Mouse (Mus musculus) stomach, embryonic 14.5 days (tissue): ENCODE data around the gene Gm49776. TPM values are rescaled to one million over a fixed set of nuclear protein-coding genes. Genes with fewer than 3 reads are reported as not detected.
A peak's percentile ranks its signal among the peaks of the same experiment; 100 is the strongest.

Source experiments
- ATAC-seq: fragments of 200-750 bp; cut with Nextera tagmentation; 2 replicates; pipeline ENCODE4 v1.8.0; 2017; ENCODE audit warnings: low read depth, moderate TSS enrichment; ENCODE audit not compliant: insufficient number of reproducible peaks, insufficient read depth, low FRiP score
- H3K27ac ChIP-seq: fragments of 300-500 bp; sonication (generic); 2 replicates; pipeline ENCODE4 v1.5.1; 2014; ENCODE audit warnings: mild to moderate bottlenecking, low read length, moderate library complexity, mixed read lengths
- H3K27me3 ChIP-seq: fragments of 300-500 bp; sonication (generic); 2 replicates; pipeline ENCODE4 v1.6.1; 2014; ENCODE audit warnings: low read length, control low read depth, mixed read lengths; ENCODE audit not compliant: control insufficient read depth, insufficient read depth
- H3K36me3 ChIP-seq: fragments of 300-500 bp; sonication (generic); 2 replicates; pipeline ENCODE4 v1.6.1; 2014; ENCODE audit warnings: mild to moderate bottlenecking, control low read depth, low read length, moderate library complexity, mixed read lengths; ENCODE audit not compliant: control insufficient read depth, insufficient read depth
- H3K4me1 ChIP-seq: fragments of 300-500 bp; sonication (generic); 2 replicates; pipeline ENCODE4 v1.6.1; 2014; ENCODE audit warnings: low read length, control low read depth, mixed read lengths; ENCODE audit not compliant: control insufficient read depth, insufficient read depth
- H3K4me2 ChIP-seq: fragments of 300-500 bp; sonication (generic); replicated peaks from 2 replicates; pipeline ENCODE4 v1.6.1; 2014; ENCODE audit warnings: low read depth, low read length, control low read depth
- H3K4me3 ChIP-seq: fragments of 300-500 bp; sonication (generic); 2 replicates; pipeline ENCODE4 v1.5.1; 2014; ENCODE audit warnings: low read depth, low read length, control low read depth
- H3K9ac ChIP-seq: fragments of 300-500 bp; sonication (generic); replicated peaks from 2 replicates; pipeline ENCODE4 v1.6.1; 2014; ENCODE audit warnings: low read depth, mild to moderate bottlenecking, control low read depth, low read length, moderate library complexity, mixed read lengths
- H3K9me3 ChIP-seq: fragments of 300-500 bp; sonication (generic); 2 replicates; pipeline ENCODE4 v1.6.1; 2016; ENCODE audit warnings: low read depth, low read length, control low read depth; ENCODE audit not compliant: control insufficient read depth
- WGBS: fragments of 180-500 bp; shearing (Covaris S2); extraction: QIAGEN DNeasy Blood & Tissue Kit; methylation state at CpG from one replicate; pipeline ENCODE4 v1.1.7; 2014; 5-methylcytosine and 5-hydroxymethylcytosine counted together
- polyA plus RNA-seq: library from polyadenylated mRNA; unstranded; fragments of >200 nt; fragmentation: Nextera tagmentation; extraction: Ambion mirVana; gene quantifications from 2 replicates; pipeline ENCODE4 v1.2.1, GENCODE M21; 2014

The Gm49776 gene
- polyA plus RNA-seq, 1 experiment from 2014 or later: not detected

GRCm38 (mm10) chr16:18231047-18231446, 27.1 kb downstream of the Gm49776 start:
- Histone ChIP-seq H3K4me3 (no peak overlapping the region), H3K4me1 (peaks cover 15% of the 10 kb centered on the region), H3K27me3 (no peaks in the 10 kb centered on the region), H3K36me3 (peaks cover 11% of the 10 kb centered on the region), H3K9ac (no peak overlapping the region), H3K4me2 (no peak overlapping the region), H3K27ac (no peak overlapping the region), H3K9me3 (no peaks in the 10 kb centered on the region)
- WGBS: 92% methylated on average over 3 of the region's 3 CpGs
- ATAC-seq: no peak

DNA sequence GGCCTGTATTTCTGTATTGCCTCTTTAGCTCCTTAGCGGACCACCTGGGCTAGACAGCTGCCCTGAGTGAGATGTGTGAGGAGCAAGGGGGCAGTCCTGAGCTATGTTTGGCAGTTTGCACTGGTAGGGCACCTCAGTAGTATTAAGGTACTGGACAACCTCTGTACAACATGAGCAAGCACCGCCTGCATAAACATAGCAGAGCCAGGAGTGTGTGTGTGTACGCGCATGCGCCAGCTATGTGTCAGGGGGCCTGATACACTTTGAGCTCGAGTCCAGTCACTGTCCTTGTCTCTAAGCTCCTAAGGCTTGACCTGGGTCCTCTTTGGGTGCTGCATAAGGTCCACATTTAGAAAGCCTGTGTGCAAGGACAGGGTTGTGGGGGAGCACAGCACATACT, 27.5 kb downstream of the Gm49776 start:
- WGBS: 88% methylated on average over 6 of the region's 6 CpGs
- Histone ChIP-seq H3K4me2 (no peak overlapping the region), H3K9ac (no peak overlapping the region), H3K27me3 (no peaks in the 10 kb centered on the region), H3K4me1 (peaks cover 11% of the 10 kb centered on the region; the same call in 1 of the 2 replicates), H3K27ac (no peak overlapping the region), H3K4me3 (no peak overlapping the region), H3K9me3 (no peaks in the 10 kb centered on the region), H3K36me3 (peaks cover 13% of the 10 kb centered on the region)
- no peak for ATAC-seq

GRCm38 (mm10) chr16:18229622-18230021, 28.5 kb downstream of the Gm49776 start:
- no peak overlapping the region for H3K27ac ChIP-seq
- peaks cover 11% of the 10 kb centered on the region; the same call in 1 of the 2 replicates for H3K4me1 ChIP-seq
- no peak overlapping the region for H3K4me3 ChIP-seq
- no peaks in the 10 kb centered on the region for H3K27me3 ChIP-seq
- peaks cover 23% of the 10 kb centered on the region for H3K36me3 ChIP-seq
- H3K9me3 ChIP-seq: no peaks in the 10 kb centered on the region
- ATAC-seq: 0 out of 2 replicates have a peak, but pooled peaks have one; percentile 29
- no peak overlapping the region for H3K4me2 ChIP-seq
- WGBS: 72% methylated on average over 11 of the region's 11 CpGs
- 0 out of 2 replicates have a peak overlapping the region, but pooled peaks have one; percentile 3 for H3K9ac ChIP-seq

DNA sequence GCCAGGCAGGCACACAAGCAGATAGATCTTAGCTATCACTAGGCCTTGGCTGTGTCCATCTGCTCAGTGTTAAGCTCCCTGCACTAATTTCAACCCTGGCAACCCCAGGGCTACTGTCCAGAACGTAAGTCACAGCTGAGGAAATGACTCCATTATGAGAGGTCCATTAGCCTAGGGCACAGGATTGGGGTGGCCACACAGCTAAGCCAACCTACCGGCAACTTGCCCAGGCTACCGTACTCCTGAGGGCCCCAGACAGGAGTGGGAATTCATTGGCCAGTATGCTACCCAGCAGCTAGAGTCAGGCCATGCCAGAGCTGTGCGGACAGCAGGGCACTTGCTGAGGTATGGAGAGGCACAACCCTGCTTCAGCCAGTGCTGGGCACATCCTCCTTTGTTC, 29.3 kb downstream of the Gm49776 start:
- Histone ChIP-seq H3K4me1 (peaks cover 9% of the 10 kb centered on the region; the same call in 1 of the 2 replicates), H3K9me3 (no peaks in the 10 kb centered on the region), H3K4me2 (no peak overlapping the region), H3K4me3 (no peak overlapping the region), H3K9ac (no peak overlapping the region), H3K27me3 (no peaks in the 10 kb centered on the region), H3K27ac (no peak overlapping the region), H3K36me3 (peaks cover 31% of the 10 kb centered on the region)
- ATAC-seq: no peak
- WGBS: 86% methylated on average over 4 of the region's 4 CpGs

DNA sequence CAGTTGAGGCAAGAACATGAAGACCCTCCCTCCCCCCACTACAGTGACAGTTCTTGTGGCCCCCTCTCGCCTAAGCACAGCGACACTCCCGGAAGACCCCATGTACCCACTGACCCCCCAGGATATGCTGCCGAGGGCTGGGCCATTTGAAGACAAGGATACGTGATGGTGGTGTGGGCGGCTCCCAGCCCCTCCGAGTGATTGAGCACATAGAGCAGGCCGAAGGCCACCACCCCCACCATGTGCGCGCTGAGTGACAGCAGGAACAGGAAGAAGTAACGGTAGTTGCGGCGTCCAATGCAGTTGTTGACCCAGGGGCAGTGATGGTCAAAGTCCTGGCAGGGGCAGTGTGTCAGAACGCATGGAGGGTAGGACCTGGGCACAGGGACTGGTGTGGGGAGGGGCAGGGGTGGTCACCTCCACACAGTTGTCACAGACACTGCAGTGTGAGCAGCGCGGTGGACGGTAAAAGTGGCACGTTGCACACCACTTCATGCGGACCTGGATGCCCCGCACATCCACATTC, 30.2 kb downstream of the Gm49776 start:
- Histone ChIP-seq H3K27ac (no peak overlapping the region), H3K4me2 (no peak overlapping the region), H3K4me1 (0 out of 2 replicates have a peak, but pooled peaks cover 2% of the 10 kb centered on the region), H3K27me3 (no peaks in the 10 kb centered on the region), H3K9ac (no peak overlapping the region), H3K9me3 (no peaks in the 10 kb centered on the region), H3K36me3 (peaks cover 39% of the 10 kb centered on the region), H3K4me3 (no peak overlapping the region)
- no peak for ATAC-seq
- 95% methylated on average over 20 of the region's 20 CpGs for WGBS

DNA sequence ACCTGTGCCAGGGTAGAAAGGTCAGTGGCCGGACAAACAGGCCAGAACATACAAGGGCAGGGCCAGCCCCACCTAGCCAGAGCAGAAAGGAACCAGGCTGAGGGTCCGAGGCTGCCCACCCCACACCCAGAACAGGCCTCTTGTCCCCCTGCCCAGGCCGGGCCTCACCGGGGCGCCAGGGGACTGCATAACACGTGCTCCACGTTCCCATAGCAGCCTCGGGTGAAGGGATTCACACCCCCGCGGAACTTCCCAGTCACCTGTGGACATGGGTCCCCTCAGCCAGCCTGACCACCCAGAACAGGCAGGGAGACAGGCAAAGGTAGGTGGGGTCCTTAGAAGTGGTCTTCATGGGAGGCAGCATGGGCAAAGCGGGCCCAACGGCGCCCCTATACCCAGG, 30.9 kb downstream of the Gm49776 start:
- no peak overlapping the region for H3K4me3 ChIP-seq
- H3K4me2 ChIP-seq: no peak overlapping the region
- peaks cover 43% of the 10 kb centered on the region for H3K36me3 ChIP-seq
- ATAC-seq: no peak
- 0 out of 2 replicates have a peak, but pooled peaks cover 2% of the 10 kb centered on the region for H3K4me1 ChIP-seq
- H3K9ac ChIP-seq: no peak overlapping the region
- H3K9me3 ChIP-seq: no peaks in the 10 kb centered on the region
- H3K27me3 ChIP-seq: no peaks in the 10 kb centered on the region
- H3K27ac ChIP-seq: no peak overlapping the region
- 88% methylated on average over 13 of the region's 13 CpGs for WGBS

GRCm38 (mm10) chr16:18222188-18222587, 35.9 kb downstream of the Gm49776 start:
- 79% methylated on average over 11 of the region's 11 CpGs for WGBS
- Histone ChIP-seq H3K9me3 (no peaks in the 10 kb centered on the region), H3K27me3 (no peaks in the 10 kb centered on the region), H3K27ac (no peak overlapping the region), H3K4me2 (no peak overlapping the region), H3K4me1 (peaks cover 6% of the 10 kb centered on the region; the same call in 1 of the 2 replicates), H3K4me3 (no peak overlapping the region), H3K36me3 (peaks cover 32% of the 10 kb centered on the region), H3K9ac (no peak overlapping the region)
- no peak for ATAC-seq

DNA sequence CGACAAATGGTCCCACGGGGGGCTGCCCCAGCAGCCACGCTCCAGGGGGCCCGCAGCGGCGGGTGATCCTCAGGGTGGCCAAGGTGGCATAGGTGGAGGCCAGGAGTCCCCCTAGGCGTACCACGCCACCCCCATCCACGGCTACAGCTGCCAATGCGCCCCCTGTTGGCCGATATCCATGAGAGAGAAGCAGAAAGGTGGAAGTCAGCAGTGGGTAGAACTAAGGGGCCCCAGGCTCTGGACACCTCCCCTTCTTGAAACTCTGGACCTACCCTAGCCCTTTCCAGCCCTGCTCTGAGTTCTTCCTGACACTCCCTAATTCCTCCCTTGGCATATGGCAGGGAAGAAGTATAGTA, 36.6 kb downstream of the Gm49776 start:
- H3K36me3 ChIP-seq: peaks cover 32% of the 10 kb centered on the region
- 78% methylated on average over 11 of the region's 11 CpGs for WGBS
- H3K4me2 ChIP-seq: no peak overlapping the region
- no peak overlapping the region for H3K27ac ChIP-seq
- no peaks in the 10 kb centered on the region for H3K9me3 ChIP-seq
- no peaks in the 10 kb centered on the region for H3K27me3 ChIP-seq
- H3K4me1 ChIP-seq: peaks cover 6% of the 10 kb centered on the region; the same call in 1 of the 2 replicates
- no peak overlapping the region for H3K9ac ChIP-seq
- no peak for ATAC-seq
- no peak overlapping the region for H3K4me3 ChIP-seq
